Mouse (Mus musculus): ENCODE measurements at regions not wholly inside any gene's neighbourhood (a gene's known extent, or its start where the extent isn't known, plus 50 kb on each side); places are given as distances from the start of the nearest gene placed in this dataset.
A peak's percentile ranks its signal among the peaks of the same experiment; 100 is the strongest.

- DNase-seq (ENCODE audit: extremely low spot score, low read depth, low spot score) = no peak
Measured at GRCm38 (mm10) chr1:76637268-76638009, 877.4 kb downstream of the Epha4 start.

- no peak for DNase-seq (ENCODE audit: extremely low spot score, low read depth, low spot score)
Measured at GRCm38 (mm10) chr1:76638010-76638400, 876.9 kb downstream of the Epha4 start.

DNA sequence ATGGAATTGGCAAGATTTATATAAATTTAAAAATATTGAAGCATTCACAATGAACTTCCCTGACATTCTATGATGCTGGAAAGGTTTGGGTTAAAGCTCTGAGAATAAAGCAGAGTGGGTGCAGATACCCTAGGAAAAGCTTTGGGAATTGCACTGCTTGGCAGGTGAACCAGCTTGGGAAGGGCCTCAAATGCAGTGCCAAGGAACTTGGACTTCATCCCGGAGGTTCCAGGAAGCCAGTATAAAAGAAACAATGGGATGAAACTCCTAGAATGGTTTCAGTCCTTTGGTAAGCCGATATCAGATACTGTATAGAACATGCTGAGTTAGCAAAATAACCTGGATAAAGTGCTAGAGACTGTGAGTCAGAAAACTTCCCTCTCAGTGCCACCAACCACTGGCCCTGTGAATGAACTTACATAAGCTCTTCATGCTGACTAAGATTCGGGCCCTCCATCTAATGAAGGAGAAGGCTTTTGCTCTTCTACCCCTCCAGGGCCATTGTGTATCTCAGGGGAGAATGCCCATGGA is 873.6 kb downstream of the Epha4 start:
- DNase-seq (ENCODE audit: extremely low spot score, low read depth, low spot score) = no peak

- no peak for DNase-seq (ENCODE audit: extremely low spot score, low read depth, low spot score)
Measured at GRCm38 (mm10) chr1:76642703-76643102, 872.2 kb downstream of the Epha4 start.

GRCm38 (mm10) chr1:76644895-76645294 is 870.0 kb downstream of the Epha4 start:
- no peak for DNase-seq (ENCODE audit: extremely low spot score, low read depth, low spot score)

DNA sequence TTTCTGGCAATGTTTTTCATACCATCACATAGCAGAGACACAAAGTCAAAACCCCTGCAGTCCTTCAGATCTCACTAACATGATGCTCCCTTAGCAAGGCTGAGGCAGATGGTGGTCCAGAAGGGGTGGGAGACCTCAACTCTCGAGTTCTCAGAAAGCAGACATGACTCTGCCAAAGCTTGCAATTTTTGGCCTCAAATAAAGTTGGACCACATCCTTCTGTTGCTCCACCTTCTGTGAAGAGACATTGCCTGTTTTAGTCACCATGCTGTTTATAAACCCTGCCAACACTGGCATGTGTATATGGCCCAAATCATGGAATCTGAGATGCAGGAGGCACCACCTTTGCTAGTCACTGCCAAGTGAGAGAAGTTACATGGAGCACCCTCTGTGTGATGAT is 860.1 kb downstream of the Epha4 start:
- DNase-seq (ENCODE audit: extremely low spot score, low read depth, low spot score) = no peak

- DNase-seq (ENCODE audit: extremely low spot score, low read depth, low spot score) = no peak
Measured at GRCm38 (mm10) chr1:76658228-76658627, 856.7 kb downstream of the Epha4 start.

- DNase-seq (ENCODE audit: extremely low spot score, low read depth, low spot score) = no peak
Measured at GRCm38 (mm10) chr1:76660146-76660545, 854.7 kb downstream of the Epha4 start.

DNA sequence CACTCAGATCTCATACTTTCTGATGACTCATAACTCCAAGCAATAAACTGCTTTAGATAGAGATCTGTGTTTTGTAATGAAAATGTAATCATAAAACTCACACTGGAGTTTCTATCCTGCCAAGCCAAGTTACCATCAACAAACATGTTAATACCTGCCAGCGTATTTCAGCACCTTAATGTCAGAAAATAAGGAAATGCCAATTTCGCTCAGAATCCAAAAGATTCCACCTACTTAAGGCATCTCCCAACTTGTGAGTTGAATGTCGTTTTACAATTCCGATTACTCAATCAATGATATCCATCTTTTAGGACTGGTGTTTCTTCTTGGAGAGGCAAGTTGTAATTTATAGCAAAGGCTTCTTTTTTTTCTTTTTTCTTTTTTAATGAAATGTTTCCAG is 850.5 kb downstream of the Epha4 start:
- no peak for DNase-seq (ENCODE audit: extremely low spot score, low read depth, low spot score)

DNA sequence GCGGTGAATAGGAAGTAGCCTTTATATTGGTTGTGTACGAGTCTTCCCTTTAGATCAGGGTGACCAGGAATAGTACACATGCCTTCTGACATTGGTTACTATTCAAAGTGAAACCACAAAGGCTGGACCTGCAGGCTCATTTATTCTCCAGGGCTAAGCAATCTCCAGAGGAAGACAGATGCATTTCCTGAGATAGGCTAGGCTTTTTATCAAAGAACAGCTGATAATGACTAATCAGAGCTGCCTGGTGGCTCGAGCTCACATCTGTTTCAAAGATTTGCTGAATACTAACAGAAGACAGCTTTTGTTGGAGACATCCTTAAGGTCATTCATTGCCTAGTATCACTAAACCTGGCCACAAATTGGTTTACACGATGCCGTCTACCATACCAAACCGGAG is 838.1 kb downstream of the Epha4 start:
- no peak for DNase-seq (ENCODE audit: extremely low spot score, low read depth, low spot score)

DNA sequence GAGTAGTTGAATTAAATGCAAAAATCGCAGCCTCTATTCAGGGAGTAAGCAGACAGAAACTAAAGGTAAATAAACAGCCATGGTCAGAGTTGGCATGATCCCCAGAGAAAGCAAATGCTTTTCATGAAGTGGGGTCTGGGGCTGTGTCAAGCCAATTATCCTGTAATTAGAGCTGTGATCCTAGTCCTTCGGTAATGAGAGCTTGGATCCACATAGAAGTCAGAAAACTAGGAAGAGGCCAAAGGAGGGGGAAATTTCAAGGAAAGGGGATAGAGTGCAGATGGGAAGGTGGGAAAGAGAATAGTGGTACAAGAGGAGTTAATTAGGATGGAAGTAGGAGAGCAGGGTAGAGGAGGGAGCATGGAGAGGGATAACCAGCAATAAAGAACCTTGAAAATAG is 809.3 kb downstream of the Epha4 start:
- no peak for DNase-seq (ENCODE audit: extremely low spot score, low read depth, low spot score)

- no peak for DNase-seq (ENCODE audit: extremely low spot score, low read depth, low spot score)
Measured at GRCm38 (mm10) chr1:76717639-76718292, 797.1 kb downstream of the Epha4 start.

GRCm38 (mm10) chr1:76724453-76724852 is 790.4 kb downstream of the Epha4 start:
- DNase-seq (ENCODE audit: extremely low spot score, low read depth, low spot score) = no peak

DNA sequence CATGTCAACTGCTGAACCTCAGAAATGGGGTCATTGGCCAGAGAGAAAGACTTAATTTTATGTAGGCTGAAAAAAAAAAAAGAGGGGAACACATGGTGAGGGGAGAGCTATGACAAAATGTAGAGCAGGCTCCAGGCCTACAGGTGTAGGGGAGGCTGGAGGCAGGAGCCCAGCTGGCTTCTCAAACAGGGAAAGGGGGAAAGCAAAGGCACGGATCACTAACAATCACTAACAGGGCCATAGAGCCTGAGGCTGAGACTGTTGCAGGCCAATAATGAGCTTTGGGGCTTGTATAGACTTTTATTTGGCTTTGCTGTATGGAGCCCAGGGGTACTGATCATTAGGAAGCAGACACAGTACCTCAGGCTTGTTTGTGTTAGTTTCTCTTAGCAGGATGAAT is 777.9 kb downstream of the Epha4 start:
- DNase-seq (ENCODE audit: extremely low spot score, low read depth, low spot score) = no peak

DNA sequence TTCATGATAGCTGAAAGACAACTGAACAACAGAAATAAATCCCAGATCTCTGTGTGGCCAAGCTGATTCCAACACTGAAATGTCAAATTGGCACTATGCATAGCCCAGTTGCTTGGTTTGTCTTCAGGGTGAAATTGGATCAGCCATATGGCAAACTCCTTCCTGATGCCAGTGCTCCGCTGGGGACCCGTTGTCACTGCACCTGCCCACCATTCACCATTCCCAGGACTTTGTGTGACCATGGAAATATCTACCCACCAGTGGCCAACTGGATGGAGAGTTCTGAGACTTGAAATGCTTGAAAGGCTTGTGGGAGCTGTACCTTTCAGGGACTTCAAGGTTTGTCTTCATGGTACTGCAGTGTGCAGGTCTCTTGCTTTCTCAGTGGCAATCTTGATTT is 777.2 kb downstream of the Epha4 start:
- DNase-seq (ENCODE audit: extremely low spot score, low read depth, low spot score) = no peak

DNA sequence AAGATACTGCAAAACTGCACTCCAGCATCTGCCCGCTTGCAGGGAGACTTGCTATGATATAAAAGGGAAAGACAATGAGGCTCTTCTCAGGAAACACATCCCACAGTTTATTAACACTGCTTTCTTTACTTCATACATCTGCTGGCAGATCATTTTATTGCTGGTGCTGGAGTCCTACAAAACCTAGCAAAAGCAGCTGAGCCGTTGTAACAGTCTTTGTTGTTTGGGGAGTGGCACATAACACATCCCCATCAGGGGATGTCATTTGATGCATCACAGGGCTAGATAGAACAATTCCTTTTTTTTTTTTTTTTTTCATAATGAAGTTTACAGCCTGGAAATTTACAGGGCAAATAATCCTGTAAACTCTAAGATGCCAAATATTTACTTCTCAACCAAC is 742.2 kb downstream of the Epha4 start:
- DNase-seq (ENCODE audit: extremely low spot score, low read depth, low spot score) = no peak

- DNase-seq (ENCODE audit: extremely low spot score, low read depth, low spot score) = no peak
Measured at GRCm38 (mm10) chr1:76786871-76787270, 728.0 kb downstream of the Epha4 start.

GRCm38 (mm10) chr1:76793438-76793837 is 721.5 kb downstream of the Epha4 start:
- DNase-seq (ENCODE audit: extremely low spot score, low read depth, low spot score) = no peak

GRCm38 (mm10) chr1:76819906-76820305 is 695.0 kb downstream of the Epha4 start:
- DNase-seq (ENCODE audit: extremely low spot score, low read depth, low spot score) = no peak

- DNase-seq (ENCODE audit: extremely low spot score, low read depth, low spot score) = no peak
Measured at GRCm38 (mm10) chr1:76821610-76822009, 693.3 kb downstream of the Epha4 start.

DNA sequence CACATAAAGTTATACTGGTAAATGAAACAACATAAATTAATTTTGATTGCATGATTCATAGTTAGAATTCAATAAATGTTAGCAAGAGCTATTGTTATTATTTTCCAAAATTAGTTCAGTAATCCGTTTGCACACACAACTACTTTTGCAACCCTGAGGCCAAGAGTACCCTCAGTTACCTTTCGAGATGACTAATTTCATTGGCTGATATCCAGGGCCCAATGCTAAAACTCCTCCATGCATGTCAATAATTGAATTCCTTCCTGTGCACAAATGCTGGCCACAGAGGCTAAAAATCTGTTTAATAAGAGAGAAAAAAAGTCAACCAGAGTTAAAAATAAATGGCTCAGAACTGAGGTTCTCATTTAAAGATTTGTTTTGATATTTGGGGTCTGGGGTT is 685.2 kb downstream of the Epha4 start:
- no peak for DNase-seq (ENCODE audit: extremely low spot score, low read depth, low spot score)

DNA sequence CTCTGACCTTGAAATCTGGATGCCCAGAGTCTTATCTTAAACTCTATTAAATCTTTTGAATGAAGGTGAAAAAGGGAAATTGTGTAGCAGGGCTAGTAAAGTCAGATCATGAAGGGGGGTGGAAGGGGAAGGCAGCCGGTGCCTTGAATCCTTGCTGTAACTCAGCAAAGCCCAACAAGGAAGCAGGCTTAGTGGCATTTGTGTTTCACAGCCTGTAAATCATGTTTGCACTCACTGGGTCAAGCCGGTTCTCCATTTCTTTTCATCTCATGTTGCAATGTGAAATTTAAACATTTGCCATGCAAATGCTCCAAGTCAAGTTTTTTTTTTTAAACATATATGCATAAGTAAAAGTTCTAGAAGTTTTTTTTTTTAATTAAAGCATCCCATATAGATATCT is 682.6 kb downstream of the Epha4 start:
- DNase-seq (ENCODE audit: extremely low spot score, low read depth, low spot score) = peak; percentile 81
